Mouse (Mus musculus): Measurements from ENCODE around the gene Gm3667. TPM values are rescaled to one million over a fixed set of nuclear protein-coding genes. Genes with fewer than 3 reads are reported as not detected.

Gm3667 gene
- polyA plus RNA-seq (2017; shearing (Covaris generic)), result 10 to 100 TPM in 1 of 2 experiments, 1 to 10 TPM in 1; 1.8 to 13.4 TPM

DNA sequence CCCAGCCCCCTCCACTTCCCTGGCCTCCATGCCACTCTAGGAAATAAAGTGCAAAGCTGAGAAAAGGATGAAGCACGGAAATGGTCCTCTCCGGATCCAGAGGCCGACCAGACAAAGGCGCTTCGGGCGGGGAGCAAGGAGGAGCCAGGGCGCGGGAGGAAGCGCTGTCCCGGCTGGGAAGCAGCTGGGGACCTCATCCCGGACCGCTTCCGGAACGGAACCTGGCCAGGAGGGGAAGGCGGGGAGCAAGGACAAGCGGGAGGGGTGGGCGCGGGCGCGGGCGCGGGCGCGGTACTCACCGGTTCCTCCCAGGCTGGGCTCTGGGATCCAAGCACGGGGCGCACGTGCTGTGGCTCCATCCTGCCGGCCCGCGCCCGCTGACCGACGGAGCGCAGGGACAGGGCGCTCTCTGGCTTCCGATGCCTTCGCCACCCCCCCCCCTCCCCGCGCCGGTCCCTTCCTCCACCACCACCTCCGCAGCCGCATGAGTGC, at the start of gene Gm3667:
Gene Gm3667, minus strand, starts transcription at position 442 of the 492 bp plus-strand sequence.

DNA sequence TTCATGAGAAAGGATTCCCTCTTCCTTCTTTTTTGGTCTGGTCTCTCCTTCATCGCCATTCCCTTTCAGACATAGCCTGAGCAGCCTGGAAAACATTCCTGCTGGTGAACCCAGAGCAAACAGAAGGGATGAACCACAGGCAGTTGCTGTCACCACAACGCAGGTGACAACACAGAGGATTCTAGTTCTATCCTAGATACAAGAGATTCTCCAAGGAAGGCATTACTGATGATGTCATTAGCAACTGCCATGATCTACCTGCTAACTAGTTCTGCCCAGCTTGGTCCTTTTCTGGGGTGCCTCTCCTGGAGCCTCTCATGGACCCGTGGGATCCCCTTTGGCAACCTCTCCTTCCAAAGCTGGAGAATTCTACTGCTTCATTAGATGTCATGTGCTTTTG, 49.6 kb downstream of the Gm3667 start, which contains the start of gene Gm3642:
Gene Gm3642, minus strand, starts transcription at position 101 of the 400 bp plus-strand sequence.

Other genes with a start within 250 kb of the Gm3667 start
- under 1 TPM in 1 of 2 experiments, not detected in 1; 0.18 TPM for gene Gm10251, start 205.8 kb downstream of the Gm3667 start, polyA plus RNA-seq (2017; shearing (Covaris generic))
- gene Gm8050, start 169.7 kb downstream of the Gm3667 start, polyA plus RNA-seq (2017; shearing (Covaris generic)), result 1 to 10 TPM in 1 of 2 experiments, not detected in 1; 1.1 TPM
- 10 to 100 TPM in 1 of 2 experiments, 1 to 10 TPM in 1; 9.5 to 23.1 TPM for gene Gm3636, start 147.6 kb downstream of the Gm3667 start, polyA plus RNA-seq (2017; shearing (Covaris generic))
- not detected for gene Gm8362, start 115.6 kb downstream of the Gm3667 start, polyA plus RNA-seq (2017; shearing (Covaris generic))
- not detected for gene Gm3642, start 49.7 kb downstream of the Gm3667 start, polyA plus RNA-seq (2017; shearing (Covaris generic))
- under 1 TPM in 1 of 2 experiments, not detected in 1; 0.33 TPM for gene Gm6356, start 83.9 kb upstream of the Gm3667 start, polyA plus RNA-seq (2017; shearing (Covaris generic))
- 1 to 10 TPM in 1 of 2 experiments, under 1 TPM in 1; 0.29 to 2.2 TPM for gene Gm10406, start 137.5 kb upstream of the Gm3667 start, polyA plus RNA-seq (2017; shearing (Covaris generic))
- not detected for gene Gm3685, start 155.0 kb upstream of the Gm3667 start, polyA plus RNA-seq (2017; shearing (Covaris generic))
- 1 to 10 TPM; 1.5 to 5.1 TPM for gene Gm3696, start 210.7 kb upstream of the Gm3667 start, polyA plus RNA-seq (2017; shearing (Covaris generic))
- under 1 TPM; 0.11 to 0.38 TPM for gene Gm6676, start 235.4 kb upstream of the Gm3667 start, polyA plus RNA-seq (2017; shearing (Covaris generic))

All from inflammation-experienced regulatory T-cells (primary cell).